Mouse (Mus musculus): ENCODE measurements at regions not wholly inside any gene's neighbourhood (a gene's known extent, or its start where the extent isn't known, plus 50 kb on each side); places are given as distances from the start of the nearest gene placed in this dataset.
A peak's percentile ranks its signal among the peaks of the same experiment; 100 is the strongest.
"Not testable (repeated sequence)": the region's sequence is repeated elsewhere in the genome, so short reads cannot be mapped to it uniquely, and the experiment has no call there.

- no peak for DNase-seq (ENCODE audit: low read depth)
Observed at GRCm38 (mm10) chr9:5424236-5424635, 79.0 kb downstream of the Casp12 start.

GRCm38 (mm10) chr9:5448180-5448579 lies 103.0 kb downstream of the Casp12 start:
- no peak for DNase-seq (ENCODE audit: low read depth)

GRCm38 (mm10) chr9:5456606-5457005 lies 111.4 kb downstream of the Casp12 start:
- DNase-seq (ENCODE audit: low read depth), result no peak

GRCm38 (mm10) chr9:5472012-5472411 lies 126.8 kb downstream of the Casp12 start:
- no peak for DNase-seq (ENCODE audit: low read depth)

GRCm38 (mm10) chr9:5474271-5474670 lies 129.0 kb downstream of the Casp12 start:
- DNase-seq (ENCODE audit: low read depth), result no peak

- DNase-seq (ENCODE audit: low read depth), result no peak
Observed at GRCm38 (mm10) chr9:5485258-5485657, 140.0 kb downstream of the Casp12 start.

- no peak for DNase-seq (ENCODE audit: low read depth)
Observed at GRCm38 (mm10) chr9:5496837-5497236, 151.6 kb downstream of the Casp12 start.

GRCm38 (mm10) chr9:5498306-5498705 lies 153.1 kb downstream of the Casp12 start:
- DNase-seq (ENCODE audit: low read depth), result no peak

- DNase-seq (ENCODE audit: low read depth), result no peak
Observed at GRCm38 (mm10) chr9:5525762-5526360, 180.6 kb downstream of the Casp12 start.

GRCm38 (mm10) chr9:5542604-5543003 lies 197.4 kb downstream of the Casp12 start:
- no peak for DNase-seq (ENCODE audit: low read depth)

- peak; percentile 85 for DNase-seq (ENCODE audit: low read depth)
Observed at GRCm38 (mm10) chr9:5575072-5575471, 229.8 kb downstream of the Casp12 start.

- DNase-seq (ENCODE audit: low read depth), result not testable (repeated sequence)
Observed at GRCm38 (mm10) chr9:5578168-5578567, 232.9 kb downstream of the Casp12 start.

- DNase-seq (ENCODE audit: low read depth), result no peak
Observed at GRCm38 (mm10) chr9:5595891-5596635, 250.8 kb downstream of the Casp12 start.

- DNase-seq (ENCODE audit: low read depth), result no peak
Observed at GRCm38 (mm10) chr9:5604019-5604418, 258.8 kb downstream of the Casp12 start.

GRCm38 (mm10) chr9:5605015-5605414 lies 259.8 kb downstream of the Casp12 start:
- DNase-seq (ENCODE audit: low read depth), result no peak

GRCm38 (mm10) chr9:5616725-5617124 lies 271.5 kb downstream of the Casp12 start:
- DNase-seq (ENCODE audit: low read depth), result no peak

GRCm38 (mm10) chr9:5623396-5623795 lies 278.2 kb downstream of the Casp12 start:
- DNase-seq (ENCODE audit: low read depth), result no peak

- DNase-seq (ENCODE audit: low read depth), result no peak
Observed at GRCm38 (mm10) chr9:5627521-5627920, 282.3 kb downstream of the Casp12 start.

- peak; percentile 36 for DNase-seq (ENCODE audit: low read depth)
Observed at GRCm38 (mm10) chr9:5634461-5634953, 289.3 kb downstream of the Casp12 start.

GRCm38 (mm10) chr9:5634969-5635368 lies 289.7 kb downstream of the Casp12 start:
- DNase-seq (ENCODE audit: low read depth), result peak; percentile 17

GRCm38 (mm10) chr9:5663886-5664285 lies 318.7 kb downstream of the Casp12 start:
- no peak for DNase-seq (ENCODE audit: low read depth)

GRCm38 (mm10) chr9:5673551-5673950 lies 328.3 kb downstream of the Casp12 start:
- DNase-seq (ENCODE audit: low read depth), result no peak

- DNase-seq (ENCODE audit: low read depth), result no peak
Observed at GRCm38 (mm10) chr9:5708482-5708881, 363.3 kb downstream of the Casp12 start.
